Mouse (Mus musculus): ENCODE results near the gene Gm12248. TPM values are rescaled to one million over a fixed set of nuclear protein-coding genes. Genes with fewer than 3 reads are reported as not detected.

Gene Gm12248
- polyA plus RNA-seq (2015; fragmentation: Nextera tagmentation; extraction: Ambion mirVana): not detected in 2 replicates

- Histone ChIP-seq H3K4me2 (ENCODE audit: low read depth, low read length) (peak within 1 kb of the TSS; percentile 35), H3K9me3 (ENCODE audit: control insufficient read depth, low read length) (no peaks in the 10 kb centered on the region), H3K36me3 (ENCODE audit: control insufficient read depth, insufficient read depth, low read length) (no peaks in the 10 kb centered on the region), H3K4me3 (ENCODE audit: low read length) (peak within 1 kb of the TSS; percentile 17; the same call in 1 of the 2 replicates), H3K27me3 (replicated peaks; ENCODE audit: control insufficient read depth, insufficient read depth, low read length) (no peaks in the 10 kb centered on the region), H3K9ac (ENCODE audit: low read depth, low read length) (peak within 1 kb of the TSS; percentile 52), H3K4me1 (ENCODE audit: control insufficient read depth, insufficient read depth, low read length) (peaks cover 6% of the 10 kb centered on the region; the same call in 1 of the 2 replicates), H3K27ac (ENCODE audit: low read length) (no peak within 1 kb of the TSS)
- peak; percentile 65 for ATAC-seq
- 19% methylated on average over 12 of the region's 12 CpGs for WGBS
Measured at GRCm38 (mm10) chr11:58093021-58093528, at the start of gene Gm12248. TSS of gene Gm12248 (minus strand) at chr11:58093134.

GRCm38 (mm10) chr11:58139466-58139865 lies 46.5 kb upstream of the Gm12248 start:
- Histone ChIP-seq H3K27me3 (replicated peaks; ENCODE audit: control insufficient read depth, insufficient read depth, low read length) (no peaks in the 10 kb centered on the region), H3K4me1 (ENCODE audit: control insufficient read depth, insufficient read depth, low read length) (no peaks in the 10 kb centered on the region), H3K9ac (ENCODE audit: low read depth, low read length) (no peak overlapping the region), H3K9me3 (ENCODE audit: control insufficient read depth, low read length) (no peaks in the 10 kb centered on the region), H3K27ac (ENCODE audit: low read length) (no peak overlapping the region), H3K36me3 (ENCODE audit: control insufficient read depth, insufficient read depth, low read length) (peaks cover 23% of the 10 kb centered on the region), H3K4me3 (ENCODE audit: low read length) (no peak overlapping the region), H3K4me2 (ENCODE audit: low read depth, low read length) (no peak overlapping the region)
- no peak for ATAC-seq
- WGBS: 84% methylated on average over 3 of the region's 3 CpGs

- Histone ChIP-seq H3K4me3 (ENCODE audit: low read length) (no peak overlapping the region), H3K36me3 (ENCODE audit: control insufficient read depth, insufficient read depth, low read length) (peaks cover 23% of the 10 kb centered on the region), H3K4me2 (ENCODE audit: low read depth, low read length) (no peak overlapping the region), H3K9me3 (ENCODE audit: control insufficient read depth, low read length) (no peaks in the 10 kb centered on the region), H3K9ac (ENCODE audit: low read depth, low read length) (no peak overlapping the region), H3K27ac (ENCODE audit: low read length) (no peak overlapping the region), H3K4me1 (ENCODE audit: control insufficient read depth, insufficient read depth, low read length) (no peaks in the 10 kb centered on the region), H3K27me3 (replicated peaks; ENCODE audit: control insufficient read depth, insufficient read depth, low read length) (no peaks in the 10 kb centered on the region)
- ATAC-seq: no peak
- WGBS: 87% methylated on average over 11 of the region's 11 CpGs
Measured at GRCm38 (mm10) chr11:58138821-58139220, 45.9 kb upstream of the Gm12248 start.

- Histone ChIP-seq H3K9ac (ENCODE audit: low read depth, low read length) (no peak overlapping the region), H3K36me3 (ENCODE audit: control insufficient read depth, insufficient read depth, low read length) (peaks cover 23% of the 10 kb centered on the region), H3K27ac (ENCODE audit: low read length) (no peak overlapping the region), H3K4me2 (ENCODE audit: low read depth, low read length) (no peak overlapping the region), H3K4me3 (ENCODE audit: low read length) (no peak overlapping the region), H3K4me1 (ENCODE audit: control insufficient read depth, insufficient read depth, low read length) (no peaks in the 10 kb centered on the region), H3K27me3 (replicated peaks; ENCODE audit: control insufficient read depth, insufficient read depth, low read length) (no peaks in the 10 kb centered on the region), H3K9me3 (ENCODE audit: control insufficient read depth, low read length) (no peaks in the 10 kb centered on the region)
- ATAC-seq: no peak
- 91% methylated on average over 6 of the region's 6 CpGs for WGBS
Measured at GRCm38 (mm10) chr11:58136677-58137076, 43.7 kb upstream of the Gm12248 start.

- Histone ChIP-seq H3K9me3 (ENCODE audit: control insufficient read depth, low read length) (no peaks in the 10 kb centered on the region), H3K27ac (ENCODE audit: low read length) (no peak overlapping the region), H3K4me2 (ENCODE audit: low read depth, low read length) (no peak overlapping the region), H3K4me3 (ENCODE audit: low read length) (no peak overlapping the region), H3K27me3 (replicated peaks; ENCODE audit: control insufficient read depth, insufficient read depth, low read length) (no peaks in the 10 kb centered on the region), H3K4me1 (ENCODE audit: control insufficient read depth, insufficient read depth, low read length) (no peaks in the 10 kb centered on the region), H3K36me3 (ENCODE audit: control insufficient read depth, insufficient read depth, low read length) (peaks cover 14% of the 10 kb centered on the region), H3K9ac (ENCODE audit: low read depth, low read length) (no peak overlapping the region)
- ATAC-seq: no peak
Measured at GRCm38 (mm10) chr11:58135296-58135695, 42.4 kb upstream of the Gm12248 start.

GRCm38 (mm10) chr11:58134869-58135268 lies 41.9 kb upstream of the Gm12248 start:
- Histone ChIP-seq H3K9me3 (ENCODE audit: control insufficient read depth, low read length) (no peaks in the 10 kb centered on the region), H3K27ac (ENCODE audit: low read length) (no peak overlapping the region), H3K36me3 (ENCODE audit: control insufficient read depth, insufficient read depth, low read length) (peaks cover 14% of the 10 kb centered on the region), H3K4me2 (ENCODE audit: low read depth, low read length) (no peak overlapping the region), H3K4me3 (ENCODE audit: low read length) (no peak overlapping the region), H3K9ac (ENCODE audit: low read depth, low read length) (no peak overlapping the region), H3K27me3 (replicated peaks; ENCODE audit: control insufficient read depth, insufficient read depth, low read length) (no peaks in the 10 kb centered on the region), H3K4me1 (ENCODE audit: control insufficient read depth, insufficient read depth, low read length) (no peaks in the 10 kb centered on the region)
- ATAC-seq: no peak

- peaks cover 7% of the 10 kb centered on the region for H3K36me3 ChIP-seq (ENCODE audit: control insufficient read depth, insufficient read depth, low read length)
- ATAC-seq: no peak
Measured at GRCm38 (mm10) chr11:58132026-58132425, 39.1 kb upstream of the Gm12248 start.

GRCm38 (mm10) chr11:58129302-58129843 lies 36.4 kb upstream of the Gm12248 start:
- Histone ChIP-seq H3K9ac (ENCODE audit: low read depth, low read length) (no peak overlapping the region), H3K9me3 (ENCODE audit: control insufficient read depth, low read length) (no peaks in the 10 kb centered on the region), H3K4me2 (ENCODE audit: low read depth, low read length) (no peak overlapping the region), H3K27ac (ENCODE audit: low read length) (no peak overlapping the region), H3K27me3 (replicated peaks; ENCODE audit: control insufficient read depth, insufficient read depth, low read length) (no peaks in the 10 kb centered on the region), H3K36me3 (ENCODE audit: control insufficient read depth, insufficient read depth, low read length) (no peaks in the 10 kb centered on the region; the same call in none of the 2 replicates), H3K4me1 (ENCODE audit: control insufficient read depth, insufficient read depth, low read length) (0 out of 2 replicates have a peak, but pooled peaks cover 3% of the 10 kb centered on the region), H3K4me3 (ENCODE audit: low read length) (no peak overlapping the region)
- WGBS: 56% methylated on average over 6 of the region's 6 CpGs
- ATAC-seq: peak; percentile 77

More at GRCm38 (mm10) chr11:58132026-58132425, 39.1 kb upstream of the Gm12248 start:
- H3K9ac ChIP-seq (ENCODE audit: low read depth, low read length): no peak overlapping the region
- H3K27me3 ChIP-seq (replicated peaks; ENCODE audit: control insufficient read depth, insufficient read depth, low read length): no peaks in the 10 kb centered on the region
- WGBS: 96% methylated on average over 3 of the region's 3 CpGs
- no peak overlapping the region for H3K4me2 ChIP-seq (ENCODE audit: low read depth, low read length)
- H3K9me3 ChIP-seq (ENCODE audit: control insufficient read depth, low read length): no peaks in the 10 kb centered on the region
- H3K4me3 ChIP-seq (ENCODE audit: low read length): no peak overlapping the region
- 0 out of 2 replicates have a peak, but pooled peaks cover 3% of the 10 kb centered on the region for H3K4me1 ChIP-seq (ENCODE audit: control insufficient read depth, insufficient read depth, low read length)
- H3K27ac ChIP-seq (ENCODE audit: low read length): no peak overlapping the region

GRCm38 (mm10) chr11:58127544-58127943 lies 34.6 kb upstream of the Gm12248 start:
- H3K9ac ChIP-seq (ENCODE audit: low read depth, low read length): no peak overlapping the region
- H3K27me3 ChIP-seq (replicated peaks; ENCODE audit: control insufficient read depth, insufficient read depth, low read length): no peaks in the 10 kb centered on the region
- WGBS: 65% methylated on average over 2 of the region's 2 CpGs
- H3K36me3 ChIP-seq (ENCODE audit: control insufficient read depth, insufficient read depth, low read length): no peaks in the 10 kb centered on the region; the same call in none of the 2 replicates
- ATAC-seq: peak; percentile 52; the same call in 1 of the 2 replicates
- 0 out of 2 replicates have a peak, but pooled peaks cover 3% of the 10 kb centered on the region for H3K4me1 ChIP-seq (ENCODE audit: control insufficient read depth, insufficient read depth, low read length)
- H3K4me2 ChIP-seq (ENCODE audit: low read depth, low read length): no peak overlapping the region
- no peak overlapping the region for H3K27ac ChIP-seq (ENCODE audit: low read length)
- no peaks in the 10 kb centered on the region for H3K9me3 ChIP-seq (ENCODE audit: control insufficient read depth, low read length)
- no peak overlapping the region for H3K4me3 ChIP-seq (ENCODE audit: low read length)
